Mouse (Mus musculus) liver, postnatal 0 days (tissue): ENCODE measurements at regions not wholly inside any gene's neighbourhood (a gene's known extent, or its start where the extent isn't known, plus 50 kb on each side); places are given as distances from the start of the nearest gene placed in this dataset.

Experiments used
- ATAC-seq: fragments of 200-750 bp; cut with Nextera tagmentation; 2 replicates; pipeline ENCODE4 v1.8.0; 2017; ENCODE audit warnings: mild to moderate bottlenecking, moderate library complexity
- DNase-seq: peaks from one replicate; pipeline ENCODE4 v3.0.0-alpha.2; 2016
- H3K27ac ChIP-seq: fragments of 300-500 bp; sonication (generic); 2 replicates; pipeline ENCODE4 v1.5.1; 2014; ENCODE audit warnings: antibody characterized with exemption, moderate library complexity, mild to moderate bottlenecking, low read depth
- H3K27me3 ChIP-seq: fragments of 300-500 bp; sonication (generic); 2 replicates; pipeline ENCODE4 v1.6.1; 2014; ENCODE audit warnings: low read length, control low read depth, mixed read lengths; ENCODE audit not compliant: insufficient read depth
- H3K36me3 ChIP-seq: fragments of 300-500 bp; sonication (generic); replicated peaks from 2 replicates; pipeline ENCODE4 v1.6.1; 2014; ENCODE audit warnings: mild to moderate bottlenecking, control low read depth, low read length, moderate library complexity, mixed read lengths; ENCODE audit not compliant: insufficient read depth
- H3K4me1 ChIP-seq: fragments of 300-500 bp; sonication (generic); 2 replicates; pipeline ENCODE4 v1.6.1; 2014; ENCODE audit warnings: antibody characterized with exemption, mild to moderate bottlenecking, control low read depth; ENCODE audit not compliant: insufficient read depth
- H3K4me2 ChIP-seq: fragments of 300-500 bp; sonication (generic); 2 replicates; pipeline ENCODE4 v1.6.1; 2014; ENCODE audit warnings: low read depth, mild to moderate bottlenecking, low read length, moderate library complexity, mixed read lengths
- H3K4me3 ChIP-seq: fragments of 300-500 bp; sonication (generic); 2 replicates; pipeline ENCODE4 v1.5.1; 2014; ENCODE audit warnings: low read depth, low read length
- H3K9ac ChIP-seq: fragments of 300-500 bp; sonication (generic); replicated peaks from 2 replicates; pipeline ENCODE4 v1.6.1; 2014; ENCODE audit warnings: mild to moderate bottlenecking, moderate library complexity
- H3K9me3 ChIP-seq: fragments of 300-500 bp; sonication (generic); 2 replicates; pipeline ENCODE4 v1.6.1; 2016; ENCODE audit warnings: mild to moderate bottlenecking, control low read depth, low read length, mixed read lengths
- CTCF ChIP-seq: sonication (generic); IDR thresholded peaks from 2 replicates; pipeline ENCODE4 v1.5.1; 2016; ENCODE audit warnings: antibody characterized with exemption, low read depth
- EP300 ChIP-seq: IDR thresholded peaks from 2 replicates; pipeline ENCODE4 v1.6.1; 2016; ENCODE audit warnings: antibody characterized with exemption, low read depth, mild to moderate bottlenecking
- WGBS: fragments of 180-500 bp; shearing (Covaris S2); extraction: QIAGEN DNeasy Blood & Tissue Kit; methylation state at CpG from one replicate; pipeline ENCODE4 v1.1.7; 2014; ENCODE audit not compliant: insufficient replicate concordance; 5-methylcytosine and 5-hydroxymethylcytosine counted together

DNA sequence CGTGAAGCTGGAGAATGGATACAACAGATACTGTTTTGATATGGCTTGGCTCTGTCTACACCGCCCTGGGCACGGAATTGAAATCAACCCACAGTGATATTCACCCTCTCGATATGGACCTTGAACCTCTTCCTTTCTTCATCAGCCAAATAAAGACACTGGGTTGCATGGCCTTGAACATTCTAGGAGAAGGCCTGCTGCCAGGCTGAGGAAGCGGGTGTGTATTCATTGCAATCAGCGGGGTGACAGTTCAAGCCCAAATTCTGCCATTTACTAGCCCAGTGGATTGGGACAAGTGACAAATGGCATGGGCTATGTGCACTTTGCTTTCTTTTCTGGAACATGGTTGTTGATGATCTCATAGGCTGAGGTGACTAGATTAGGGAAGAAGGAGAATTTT is 92.1 kb upstream of the Cdh5 start:
- Histone ChIP-seq H3K9ac (no peak overlapping the region), H3K36me3 (no peaks in the 10 kb centered on the region), H3K4me2 (no peak overlapping the region), H3K27ac (no peak overlapping the region), H3K4me3 (no peak overlapping the region), H3K4me1 (no peaks in the 10 kb centered on the region), H3K9me3 (no peaks in the 10 kb centered on the region), H3K27me3 (no peaks in the 10 kb centered on the region)
- TF ChIP-seq EP300, result no peak
- TF ChIP-seq CTCF, result no peak
- ATAC-seq (no peak), DNase-seq (no peak)
- WGBS, result 78% methylated on average over 6 of the region's 6 CpGs

DNA sequence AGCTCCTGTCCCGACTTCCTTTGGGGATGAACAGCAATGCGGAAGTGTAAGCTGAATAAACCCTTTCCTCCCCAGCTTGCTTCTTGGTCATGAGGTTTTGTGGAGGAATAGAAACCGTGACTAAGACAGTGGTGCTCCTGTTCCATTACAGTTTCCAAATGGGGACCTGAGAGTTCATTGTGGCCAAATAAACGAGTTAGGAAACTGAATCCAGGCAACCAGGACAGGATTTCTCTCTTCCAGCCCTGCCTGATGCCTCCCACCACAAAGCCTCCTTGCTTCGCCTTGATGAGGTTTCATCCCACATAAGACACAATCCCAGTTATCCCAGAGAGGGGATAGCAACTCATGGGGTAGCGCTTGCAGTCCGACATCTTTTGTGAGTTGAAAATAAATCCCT is 79.2 kb upstream of the Cdh5 start:
- no peaks in the 10 kb centered on the region for H3K4me1 ChIP-seq
- H3K27me3 ChIP-seq, result no peaks in the 10 kb centered on the region
- DNase-seq (no peak), ATAC-seq (no peak)
- TF ChIP-seq CTCF (no peak), EP300 (no peak)
- no peaks in the 10 kb centered on the region for H3K9me3 ChIP-seq
- no peak overlapping the region for H3K27ac ChIP-seq
- no peak overlapping the region for H3K9ac ChIP-seq
- no peak overlapping the region for H3K4me2 ChIP-seq
- no peaks in the 10 kb centered on the region for H3K36me3 ChIP-seq
- WGBS, result 71% methylated on average over 7 of the region's 7 CpGs
- H3K4me3 ChIP-seq, result no peak overlapping the region

DNA sequence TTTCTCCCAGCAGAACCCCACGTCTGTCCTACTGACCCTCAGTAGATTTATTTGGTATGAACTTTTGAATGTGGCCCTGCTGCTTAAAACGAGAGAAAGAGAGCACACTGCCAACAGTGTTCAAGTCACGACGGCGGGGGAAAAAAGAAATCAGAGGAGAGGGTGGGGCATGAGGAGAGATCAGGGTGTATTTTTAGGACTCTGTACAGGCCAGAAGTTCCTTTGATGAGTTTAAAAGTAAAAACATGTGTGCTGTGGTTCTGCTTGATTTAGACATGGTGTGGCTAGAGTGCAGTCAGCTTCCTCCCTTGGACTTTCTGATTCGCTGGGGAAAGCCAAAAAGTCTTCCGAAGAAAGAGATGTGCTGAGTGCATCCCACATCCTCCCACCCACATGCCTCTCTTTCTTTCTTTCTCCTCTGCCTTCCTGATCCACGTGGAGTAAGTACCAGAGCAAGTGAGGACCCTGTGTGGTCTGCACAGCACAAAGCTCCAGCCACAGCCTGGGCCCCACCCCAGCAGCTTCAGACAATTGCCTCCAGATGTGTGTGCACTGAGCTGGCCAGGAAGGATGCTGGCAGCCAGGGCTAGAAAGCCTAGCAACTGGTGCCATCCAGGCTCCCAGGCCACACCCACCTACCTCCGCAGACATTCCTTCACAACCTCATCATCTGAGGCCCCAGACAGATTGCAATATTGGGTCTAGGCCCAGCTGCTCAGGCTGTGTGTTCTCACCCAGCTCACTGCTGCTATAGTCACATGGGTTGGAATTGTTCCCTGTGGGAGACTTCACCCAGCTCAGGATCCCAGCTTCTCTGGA is 78.5 kb upstream of the Cdh5 start:
- H3K4me3 ChIP-seq, result no peak overlapping the region
- no peak overlapping the region for H3K27ac ChIP-seq
- no peaks in the 10 kb centered on the region for H3K9me3 ChIP-seq
- no peaks in the 10 kb centered on the region for H3K27me3 ChIP-seq
- H3K4me1 ChIP-seq, result no peaks in the 10 kb centered on the region
- no peak for ATAC-seq
- no peak overlapping the region for H3K4me2 ChIP-seq
- no peak for DNase-seq
- H3K9ac ChIP-seq, result no peak overlapping the region
- WGBS, result 62% methylated on average over 9 of the region's 9 CpGs
- H3K36me3 ChIP-seq, result no peaks in the 10 kb centered on the region
- TF ChIP-seq EP300 (no peak), CTCF (no peak)

DNA sequence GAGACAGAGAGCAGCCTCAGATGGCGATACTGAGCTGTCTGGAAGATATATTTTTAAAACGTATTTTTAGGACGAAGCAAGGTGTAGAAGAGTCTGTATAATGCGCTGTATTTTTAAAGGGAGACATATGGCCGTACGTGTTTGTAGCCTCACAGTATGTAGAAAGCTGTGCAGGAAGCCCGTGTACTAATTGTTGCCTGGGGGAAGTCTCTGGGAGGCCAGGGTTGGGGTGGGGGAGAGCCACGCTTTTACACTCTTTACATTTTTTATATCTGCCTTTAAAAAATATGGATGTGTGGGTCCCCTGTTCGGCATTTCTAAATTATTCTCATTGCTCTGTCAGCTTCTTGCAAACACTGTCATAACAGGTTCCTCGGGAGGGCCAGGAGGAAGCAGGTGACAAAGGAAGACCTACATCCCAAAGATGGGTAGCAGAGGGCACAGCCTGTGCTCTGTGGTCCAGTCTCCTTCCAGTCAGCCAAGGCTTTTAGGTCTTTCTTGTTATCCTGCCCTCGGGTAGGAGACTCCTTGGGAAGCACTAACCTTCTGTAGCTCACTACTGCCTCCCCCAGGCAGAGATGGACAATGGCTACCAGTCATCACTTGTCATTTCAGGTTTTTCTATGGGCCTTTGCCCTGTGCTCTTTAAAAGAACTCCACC is 74.1 kb upstream of the Cdh5 start:
- Histone ChIP-seq H3K4me2 (no peak overlapping the region), H3K9me3 (0 out of 2 replicates have a peak, but pooled peaks cover 6% of the 10 kb centered on the region), H3K27me3 (no peaks in the 10 kb centered on the region), H3K4me1 (no peaks in the 10 kb centered on the region), H3K36me3 (no peaks in the 10 kb centered on the region), H3K4me3 (no peak overlapping the region), H3K27ac (no peak overlapping the region), H3K9ac (no peak overlapping the region)
- no peak for DNase-seq
- WGBS, result 74% methylated on average over 11 of the region's 11 CpGs
- ATAC-seq, result no peak
- TF ChIP-seq CTCF (peak; percentile 49), EP300 (no peak)

DNA sequence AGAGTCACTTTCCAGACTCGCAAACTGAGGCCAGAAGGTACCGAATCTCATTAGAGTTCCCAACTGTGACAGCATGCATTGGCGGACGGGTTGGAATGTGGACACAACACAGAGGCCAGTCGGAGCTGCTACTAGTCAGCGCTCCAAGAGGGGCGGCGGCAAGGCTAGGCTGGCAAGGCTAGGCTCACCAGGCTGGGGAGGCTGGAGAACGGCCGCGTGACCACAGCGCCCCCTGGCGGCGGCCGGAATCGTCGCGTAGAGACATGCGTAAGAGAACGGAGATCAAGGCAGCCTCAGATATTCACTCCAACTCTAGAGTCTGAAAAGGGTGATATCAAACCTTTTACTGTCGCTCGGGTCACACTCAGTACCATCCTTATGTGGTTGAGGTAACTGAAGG is 72.8 kb upstream of the Cdh5 start:
- Histone ChIP-seq H3K4me3 (no peak overlapping the region), H3K9me3 (0 out of 2 replicates have a peak, but pooled peaks cover 6% of the 10 kb centered on the region), H3K4me1 (no peaks in the 10 kb centered on the region), H3K4me2 (no peak overlapping the region), H3K9ac (no peak overlapping the region), H3K36me3 (no peaks in the 10 kb centered on the region), H3K27me3 (no peaks in the 10 kb centered on the region), H3K27ac (no peak overlapping the region)
- WGBS, result 4% methylated on average over 22 of the region's 22 CpGs
- ATAC-seq (peak; percentile 56), DNase-seq (peak; percentile 78)
- TF ChIP-seq CTCF, result peak; percentile 98
- no peak for TF ChIP-seq EP300

DNA sequence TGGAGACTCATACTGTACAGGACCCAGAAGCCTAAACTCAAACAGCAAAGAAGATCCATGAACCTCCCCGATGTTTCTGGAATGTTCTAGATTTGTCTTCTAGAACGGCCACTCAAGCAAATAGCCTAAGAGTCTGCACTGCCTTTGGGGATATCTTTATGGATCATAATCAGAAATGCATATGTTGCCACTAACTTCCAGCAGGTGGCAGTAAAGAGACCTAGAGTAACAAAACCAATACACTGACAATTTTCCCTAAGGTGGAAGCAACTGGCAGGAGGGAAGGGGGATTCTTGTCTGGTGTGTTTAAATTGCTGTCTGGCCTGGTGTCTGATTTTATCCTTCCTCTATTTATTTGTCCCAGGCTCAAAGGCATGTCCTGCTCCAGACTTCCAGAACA is 69.2 kb upstream of the Cdh5 start:
- H3K4me1 ChIP-seq, result no peaks in the 10 kb centered on the region
- H3K9me3 ChIP-seq, result 0 out of 2 replicates have a peak, but pooled peaks cover 6% of the 10 kb centered on the region
- H3K36me3 ChIP-seq, result no peaks in the 10 kb centered on the region
- no peaks in the 10 kb centered on the region for H3K27me3 ChIP-seq
- H3K27ac ChIP-seq, result no peak overlapping the region
- H3K4me2 ChIP-seq, result no peak overlapping the region
- WGBS, result 74% methylated on average over 2 of the region's 2 CpGs
- DNase-seq (no peak), ATAC-seq (no peak)
- no peak overlapping the region for H3K4me3 ChIP-seq
- no peak overlapping the region for H3K9ac ChIP-seq
- TF ChIP-seq EP300 (no peak), CTCF (peak; percentile 61)
